Mouse (Mus musculus) kidney, adult 11 months (tissue): Measurements from ENCODE around the gene Catip.
A peak's percentile ranks its signal among the peaks of the same experiment; 100 is the strongest.

Experiments
- DNase-seq: peaks from one replicate; pipeline ENCODE4 v3.0.0; 2022

Catip gene

GRCm38 (mm10) chr1:74404206-74404605 is 42.3 kb downstream of the Catip start:
- no peak for DNase-seq

- DNase-seq, result peak; percentile 56
Measured at GRCm38 (mm10) chr1:74408589-74409504, 46.9 kb downstream of the Catip start, which contains the start of gene Vil1. Gene Vil1, plus strand, starts transcription at chr1:74409376.

- DNase-seq, result no peak
Measured at GRCm38 (mm10) chr1:74411753-74412325, 49.9 kb downstream of the Catip start.

DNA sequence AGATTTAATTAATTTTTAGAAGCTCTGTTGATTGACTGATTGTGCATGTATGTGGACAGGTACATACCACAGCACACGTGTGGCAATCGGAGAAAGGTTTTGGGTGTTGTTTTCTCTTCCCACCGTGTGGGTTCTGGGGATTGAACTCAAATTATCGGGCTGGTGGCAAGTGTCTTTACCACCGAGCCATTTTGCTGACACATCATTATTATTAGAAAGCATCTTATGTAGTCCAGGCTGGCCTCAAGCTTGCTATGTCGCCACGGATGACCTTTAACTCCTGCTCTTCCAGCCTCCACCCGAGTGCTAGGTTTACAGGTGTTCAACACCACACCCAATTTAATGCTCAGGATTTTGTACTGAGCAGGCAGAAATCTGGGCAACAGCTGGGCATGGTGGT is 50.8 kb downstream of the Catip start:
- no peak for DNase-seq

DNA sequence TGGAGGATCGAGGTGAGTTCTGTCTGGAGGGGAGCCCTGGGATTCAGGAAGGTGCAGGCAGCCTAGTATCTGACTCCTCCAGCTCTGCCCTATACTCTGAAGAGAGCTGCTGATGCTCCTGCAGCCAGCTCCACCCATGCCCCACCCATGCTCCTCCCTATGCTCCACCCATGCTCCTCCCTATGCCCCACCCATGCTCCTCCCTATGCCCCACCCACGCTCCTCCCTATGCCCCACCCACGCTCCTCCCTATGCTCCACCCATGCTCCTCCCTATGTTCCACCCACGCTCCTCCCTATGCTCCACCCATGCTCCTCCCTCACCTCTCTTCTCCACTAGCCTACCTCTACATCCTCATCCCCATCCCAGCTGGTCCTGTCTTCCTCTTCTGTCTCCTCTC is 53.2 kb downstream of the Catip start:
- peak; percentile 61 for DNase-seq
